Mouse (Mus musculus): Measurements from ENCODE around the gene Znrf1. TPM values are rescaled to one million over a fixed set of nuclear protein-coding genes. Genes with fewer than 3 reads are reported as not detected.
A peak's percentile ranks its signal among the peaks of the same experiment; 100 is the strongest.

The Znrf1 gene
- polyA plus RNA-seq, 1 experiment, result 237 TPM

DNA sequence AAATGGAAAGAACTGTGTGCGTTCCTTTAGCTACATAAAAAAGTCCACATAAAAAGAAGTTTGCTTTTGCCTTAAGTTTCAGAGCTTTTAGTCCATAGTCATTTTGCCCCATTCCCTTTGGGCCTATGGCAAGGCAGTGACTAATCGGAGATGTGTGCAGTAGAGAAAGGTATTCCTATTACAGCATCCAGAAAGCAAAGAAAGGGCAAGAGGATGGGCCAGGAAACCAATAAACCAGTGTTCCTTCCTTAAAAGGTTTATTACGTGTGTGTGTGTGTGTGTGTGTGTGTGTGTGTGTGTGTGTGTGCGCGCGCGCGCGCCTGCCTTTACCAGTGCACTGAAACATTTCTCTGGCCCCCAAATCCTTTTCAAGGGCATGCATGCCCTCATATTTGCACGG, 35.8 kb downstream of the Znrf1 start:
- no peak for DNase-seq (ENCODE audit: low read depth)
- no peak for TF ChIP-seq POLR2A (IDR thresholded peaks at IDR 0.05; ENCODE audit: borderline replicate concordance, extremely low read depth, insufficient read depth, insufficient read length, poor library complexity, severe bottlenecking)
- TF ChIP-seq CTCF (IDR thresholded peaks at IDR 0.05; ENCODE audit: borderline replicate concordance, extremely low read depth, insufficient read depth, insufficient read length), result no peak

DNA sequence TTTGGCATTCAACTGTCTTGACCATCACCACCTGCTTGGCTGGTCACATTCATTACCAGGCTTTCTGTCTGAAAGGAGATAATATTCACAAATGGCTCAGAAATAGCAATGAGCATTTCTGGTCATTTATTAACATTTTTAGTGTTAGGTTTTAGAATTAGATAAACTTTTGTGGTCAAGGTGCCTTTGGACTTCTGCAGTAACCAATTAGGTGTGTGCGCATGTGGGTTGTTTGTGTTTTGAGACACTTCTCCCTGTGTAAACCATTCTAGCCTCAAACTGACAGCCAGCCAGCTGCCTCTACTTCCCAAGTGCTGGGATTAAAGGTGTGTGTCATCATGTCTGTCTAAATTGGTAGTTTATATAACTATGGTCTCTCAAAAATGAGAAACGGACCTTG, 36.5 kb downstream of the Znrf1 start:
- no peak for DNase-seq (ENCODE audit: low read depth)
- TF ChIP-seq CTCF (IDR thresholded peaks at IDR 0.05; ENCODE audit: borderline replicate concordance, extremely low read depth, insufficient read depth, insufficient read length) (no peak), POLR2A (IDR thresholded peaks at IDR 0.05; ENCODE audit: borderline replicate concordance, extremely low read depth, insufficient read depth, insufficient read length, poor library complexity, severe bottlenecking) (no peak)

DNA sequence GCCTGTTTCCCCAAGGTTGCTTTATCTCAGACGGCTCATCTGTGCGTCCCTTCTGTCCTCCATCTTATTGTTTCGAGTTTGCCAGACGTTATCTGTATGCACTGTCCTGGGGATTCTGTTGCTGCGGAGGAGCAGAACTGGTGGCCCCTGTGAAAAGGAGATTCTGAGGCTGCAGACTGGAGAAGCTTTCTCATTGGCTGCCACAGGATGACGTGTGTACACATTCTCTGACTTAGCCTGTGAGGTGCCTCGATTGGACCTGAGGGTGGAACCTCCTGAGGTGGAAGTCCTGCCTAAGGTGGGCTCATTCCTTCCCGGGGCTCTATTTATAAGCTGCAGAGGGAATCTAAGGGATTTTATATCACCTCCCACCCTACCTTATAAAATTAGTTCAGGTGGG, 37.7 kb downstream of the Znrf1 start:
- peak; percentile 34 for DNase-seq (ENCODE audit: low read depth)
- no peak for TF ChIP-seq CTCF (IDR thresholded peaks at IDR 0.05; ENCODE audit: borderline replicate concordance, extremely low read depth, insufficient read depth, insufficient read length)
- TF ChIP-seq POLR2A (IDR thresholded peaks at IDR 0.05; ENCODE audit: borderline replicate concordance, extremely low read depth, insufficient read depth, insufficient read length, poor library complexity, severe bottlenecking), result no peak

DNA sequence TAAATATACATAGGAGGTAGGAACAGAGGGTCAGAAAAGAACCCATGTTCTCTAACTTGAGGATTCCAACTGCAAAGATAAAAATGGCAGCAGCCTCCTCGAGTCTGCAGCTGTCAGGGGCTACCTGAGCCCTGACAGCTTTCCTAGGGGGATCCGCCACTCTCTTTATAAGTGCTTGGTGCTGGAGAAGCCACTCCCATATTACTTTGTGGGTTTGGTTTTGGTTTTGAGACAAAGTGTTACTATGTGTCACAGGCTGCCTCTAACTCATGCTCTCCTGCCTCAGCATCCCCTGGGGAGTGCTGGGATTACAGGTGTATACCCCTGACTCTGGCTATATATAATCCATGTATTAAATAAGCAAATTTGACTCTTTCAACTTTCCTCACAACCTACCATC, 38.1 kb downstream of the Znrf1 start:
- no peak for TF ChIP-seq POLR2A (IDR thresholded peaks at IDR 0.05; ENCODE audit: borderline replicate concordance, extremely low read depth, insufficient read depth, insufficient read length, poor library complexity, severe bottlenecking)
- no peak for TF ChIP-seq CTCF (IDR thresholded peaks at IDR 0.05; ENCODE audit: borderline replicate concordance, extremely low read depth, insufficient read depth, insufficient read length)
- DNase-seq (ENCODE audit: low read depth), result no peak

DNA sequence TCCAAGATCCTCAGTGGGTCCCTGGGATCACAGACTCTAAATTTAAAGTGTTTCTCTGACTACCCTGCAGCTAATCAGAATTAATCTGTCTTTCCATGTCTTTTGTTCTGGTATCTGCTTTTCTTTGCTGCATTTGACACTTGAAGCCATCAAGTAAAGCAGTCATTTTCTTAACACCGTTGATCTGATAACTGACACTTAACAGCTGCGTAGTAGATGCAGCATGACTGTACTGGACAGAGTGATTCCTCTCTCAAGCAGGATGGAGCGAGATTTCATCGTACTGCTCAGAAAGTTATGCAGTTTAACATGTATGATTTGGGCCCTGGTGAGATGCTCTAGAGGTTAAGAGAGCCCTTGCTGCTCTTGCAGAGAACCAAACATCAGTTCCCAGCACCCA, 39.6 kb downstream of the Znrf1 start:
- TF ChIP-seq CTCF (IDR thresholded peaks at IDR 0.05; ENCODE audit: borderline replicate concordance, extremely low read depth, insufficient read depth, insufficient read length) (no peak), POLR2A (IDR thresholded peaks at IDR 0.05; ENCODE audit: borderline replicate concordance, extremely low read depth, insufficient read depth, insufficient read length, poor library complexity, severe bottlenecking) (no peak)

DNA sequence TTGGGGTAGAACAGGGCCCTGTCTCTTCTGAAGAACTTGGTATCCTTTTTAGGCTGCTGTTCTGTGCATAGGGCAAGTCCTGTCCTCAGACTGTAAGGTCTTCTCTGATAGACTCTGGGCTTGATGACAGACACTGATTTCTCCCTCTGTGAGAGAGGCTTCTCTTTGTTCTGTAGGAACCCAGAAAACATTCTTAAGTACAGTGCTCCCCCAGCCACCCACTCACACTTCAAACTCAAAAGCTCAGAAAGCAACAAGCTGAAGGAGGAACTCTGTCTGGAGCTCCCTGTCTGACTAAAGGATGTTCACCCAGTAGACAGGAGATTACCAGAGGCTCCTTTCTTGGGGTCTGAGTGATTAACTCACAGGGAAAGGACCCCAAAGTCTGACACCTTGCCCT, 40.6 kb downstream of the Znrf1 start:
- DNase-seq (ENCODE audit: low read depth), result no peak
- no peak for TF ChIP-seq CTCF (IDR thresholded peaks at IDR 0.05; ENCODE audit: borderline replicate concordance, extremely low read depth, insufficient read depth, insufficient read length)
- TF ChIP-seq POLR2A (IDR thresholded peaks at IDR 0.05; ENCODE audit: borderline replicate concordance, extremely low read depth, insufficient read depth, insufficient read length, poor library complexity, severe bottlenecking), result no peak

More for the DNA sequence above, 39.6 kb downstream of the Znrf1 start:
- no peak for DNase-seq (ENCODE audit: low read depth)

DNA sequence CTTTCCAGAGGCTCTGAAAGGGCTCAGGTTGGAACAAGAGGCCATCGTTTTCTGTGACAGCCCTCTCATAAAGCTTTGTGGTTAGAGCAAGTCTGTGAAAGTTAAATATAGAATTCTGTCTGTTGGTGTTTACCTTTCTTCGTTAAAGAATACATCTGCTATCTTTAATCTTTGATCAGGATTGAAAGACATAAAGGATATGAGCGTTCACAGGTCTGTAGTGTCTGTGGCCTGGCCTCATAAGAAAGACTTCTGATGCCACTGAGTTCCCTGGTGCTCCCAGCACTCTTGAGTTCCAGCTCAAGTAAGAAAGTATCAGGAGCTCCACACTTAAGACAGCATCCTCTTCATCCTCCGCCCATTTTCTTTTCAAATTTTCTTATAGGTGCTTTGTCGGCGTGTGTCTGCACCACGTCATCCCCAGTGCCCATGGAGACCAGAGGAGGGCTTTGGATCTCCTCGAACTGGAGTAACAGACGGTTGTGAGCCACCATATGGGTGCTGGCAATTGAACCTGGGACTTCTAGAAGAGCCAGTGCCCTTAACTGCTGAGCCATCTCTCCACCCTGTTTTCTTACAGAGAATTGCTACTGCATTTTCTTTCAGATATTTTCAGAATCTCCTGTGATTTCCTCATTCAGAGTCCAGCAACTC, 42.1 kb downstream of the Znrf1 start:
- TF ChIP-seq POLR2A (IDR thresholded peaks at IDR 0.05; ENCODE audit: borderline replicate concordance, extremely low read depth, insufficient read depth, insufficient read length, poor library complexity, severe bottlenecking), result no peak
- TF ChIP-seq CTCF (IDR thresholded peaks at IDR 0.05; ENCODE audit: borderline replicate concordance, extremely low read depth, insufficient read depth, insufficient read length), result no peak
- no peak for DNase-seq (ENCODE audit: low read depth)

DNA sequence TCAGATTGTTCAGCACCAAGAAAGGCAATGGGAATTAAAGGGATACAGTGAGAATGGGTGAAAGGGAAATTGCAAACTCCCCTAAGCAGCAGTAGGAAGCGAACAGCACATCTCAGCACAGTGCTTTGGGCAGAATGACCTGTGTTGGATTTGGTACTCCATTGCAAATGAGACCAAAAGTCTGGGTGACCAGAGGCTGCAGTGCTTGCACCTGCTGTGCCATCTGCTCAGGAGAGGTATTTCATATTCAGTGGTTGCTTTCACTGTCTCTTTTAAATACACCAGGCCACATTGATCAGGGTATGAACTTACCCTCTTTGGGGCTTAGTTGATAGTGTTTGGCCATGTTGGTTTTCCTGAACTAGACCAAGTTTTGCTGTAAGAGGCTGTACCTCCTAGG, 43.4 kb downstream of the Znrf1 start:
- no peak for DNase-seq (ENCODE audit: low read depth)
- TF ChIP-seq POLR2A (IDR thresholded peaks at IDR 0.05; ENCODE audit: borderline replicate concordance, extremely low read depth, insufficient read depth, insufficient read length, poor library complexity, severe bottlenecking), result no peak
- no peak for TF ChIP-seq CTCF (IDR thresholded peaks at IDR 0.05; ENCODE audit: borderline replicate concordance, extremely low read depth, insufficient read depth, insufficient read length)

DNA sequence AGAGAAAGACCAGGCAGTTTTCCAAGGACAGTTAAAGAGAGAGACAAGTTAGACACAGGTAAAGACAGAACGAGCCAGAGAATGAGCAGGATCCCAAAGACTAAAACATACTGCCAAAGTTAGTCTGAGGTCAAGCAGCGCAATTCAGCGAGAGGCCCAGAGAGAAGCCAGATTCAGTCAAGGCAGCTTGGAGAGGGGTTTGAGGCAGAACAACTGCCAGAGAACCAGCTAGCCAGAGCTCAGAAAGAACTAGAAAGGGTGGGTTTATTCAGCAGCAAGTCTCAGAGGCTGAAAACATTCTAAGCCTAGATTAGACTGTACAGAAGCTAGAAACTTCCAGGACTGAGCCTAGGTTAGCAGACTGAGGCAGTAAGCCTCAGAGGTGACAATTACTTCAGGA, 44.4 kb downstream of the Znrf1 start:
- TF ChIP-seq POLR2A (IDR thresholded peaks at IDR 0.05; ENCODE audit: borderline replicate concordance, extremely low read depth, insufficient read depth, insufficient read length, poor library complexity, severe bottlenecking) (no peak), CTCF (IDR thresholded peaks at IDR 0.05; ENCODE audit: borderline replicate concordance, extremely low read depth, insufficient read depth, insufficient read length) (no peak)
- no peak for DNase-seq (ENCODE audit: low read depth)

DNA sequence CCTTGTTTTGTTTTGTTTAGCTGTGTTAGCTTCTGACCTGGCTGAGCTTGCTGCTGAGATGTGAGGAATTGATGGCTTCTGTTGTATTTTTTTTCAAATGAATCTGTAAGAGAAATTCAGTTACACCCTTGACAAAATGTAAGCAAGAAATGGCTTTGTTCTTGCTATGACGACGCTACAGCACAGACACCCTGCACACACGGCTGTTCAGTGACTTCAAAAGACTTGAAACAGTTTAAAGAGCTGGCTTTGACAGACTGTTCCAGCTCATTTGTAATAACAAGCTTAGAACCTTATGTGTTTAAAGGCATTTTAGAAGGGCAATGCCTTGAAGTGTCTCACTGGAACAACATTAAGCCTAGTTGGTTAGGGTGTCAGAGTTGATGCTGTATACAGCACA, 46.5 kb downstream of the Znrf1 start:
- TF ChIP-seq POLR2A (IDR thresholded peaks at IDR 0.05; ENCODE audit: borderline replicate concordance, extremely low read depth, insufficient read depth, insufficient read length, poor library complexity, severe bottlenecking), result no peak
- TF ChIP-seq CTCF (IDR thresholded peaks at IDR 0.05; ENCODE audit: borderline replicate concordance, extremely low read depth, insufficient read depth, insufficient read length), result no peak
- peak; percentile 34 for DNase-seq (ENCODE audit: low read depth)

DNA sequence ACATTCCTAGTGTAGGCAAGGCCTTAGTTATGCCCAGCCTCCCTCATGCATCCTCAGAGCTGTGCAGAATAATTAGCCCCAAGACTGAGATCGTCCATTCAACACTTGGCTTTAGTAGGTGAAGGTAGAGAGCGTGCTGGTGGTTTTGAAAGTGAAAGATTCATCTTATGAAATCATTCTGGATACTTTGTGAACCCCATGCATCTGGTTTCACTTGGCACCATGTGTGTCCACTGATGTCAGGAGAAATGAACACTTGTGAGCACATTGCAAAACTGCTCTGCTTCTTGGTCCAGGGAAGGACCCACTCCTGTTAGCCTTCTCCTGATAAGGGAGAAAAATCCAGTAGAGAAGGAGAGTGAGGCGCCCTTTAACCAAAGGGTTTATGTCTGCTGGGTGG, 49.0 kb downstream of the Znrf1 start:
- no peak for DNase-seq (ENCODE audit: low read depth)
- TF ChIP-seq CTCF (IDR thresholded peaks at IDR 0.05; ENCODE audit: borderline replicate concordance, extremely low read depth, insufficient read depth, insufficient read length) (no peak), POLR2A (IDR thresholded peaks at IDR 0.05; ENCODE audit: borderline replicate concordance, extremely low read depth, insufficient read depth, insufficient read length, poor library complexity, severe bottlenecking) (no peak)

DNA sequence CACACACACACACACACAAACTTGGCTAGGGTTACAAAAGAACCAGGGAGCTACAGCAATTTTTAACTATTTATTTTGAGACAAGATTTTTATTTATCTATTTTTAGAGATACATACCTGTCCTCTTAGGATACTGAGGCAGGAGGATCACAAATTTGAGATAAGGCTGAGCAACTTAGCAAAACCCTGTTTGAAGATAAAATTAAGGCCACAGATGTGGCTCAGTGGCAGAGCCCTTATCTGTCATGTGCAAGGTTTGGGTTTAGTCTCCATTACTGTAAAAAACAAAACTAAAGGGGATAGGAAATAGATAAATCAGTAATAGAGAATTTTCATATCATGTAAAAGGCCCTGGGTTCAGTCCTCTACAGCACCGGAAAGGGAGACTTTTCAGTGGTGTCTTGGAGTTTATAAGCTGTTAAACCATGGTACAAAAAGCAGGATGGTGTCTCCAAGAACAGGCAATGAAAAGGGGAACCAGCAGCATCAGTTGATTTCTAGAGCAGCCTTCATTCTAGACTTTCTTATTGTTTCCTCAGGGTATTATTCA, 51.7 kb downstream of the Znrf1 start:
- no peak for DNase-seq (ENCODE audit: low read depth)
- TF ChIP-seq CTCF (IDR thresholded peaks at IDR 0.05; ENCODE audit: borderline replicate concordance, extremely low read depth, insufficient read depth, insufficient read length) (no peak), POLR2A (IDR thresholded peaks at IDR 0.05; ENCODE audit: borderline replicate concordance, extremely low read depth, insufficient read depth, insufficient read length, poor library complexity, severe bottlenecking) (no peak)

Data from brain, embryonic 14.5 days (tissue).